Mouse (Mus musculus): ENCODE data around the gene Dcbld1. TPM values are rescaled to one million over a fixed set of nuclear protein-coding genes. Genes with fewer than 3 reads are reported as not detected.
"Not testable (repeated sequence)": the region's sequence is repeated elsewhere in the genome, so short reads cannot be mapped to it uniquely, and the experiment has no call there.

Dcbld1 gene
- polyA plus RNA-seq, 1 experiment = 2.0 TPM

DNA sequence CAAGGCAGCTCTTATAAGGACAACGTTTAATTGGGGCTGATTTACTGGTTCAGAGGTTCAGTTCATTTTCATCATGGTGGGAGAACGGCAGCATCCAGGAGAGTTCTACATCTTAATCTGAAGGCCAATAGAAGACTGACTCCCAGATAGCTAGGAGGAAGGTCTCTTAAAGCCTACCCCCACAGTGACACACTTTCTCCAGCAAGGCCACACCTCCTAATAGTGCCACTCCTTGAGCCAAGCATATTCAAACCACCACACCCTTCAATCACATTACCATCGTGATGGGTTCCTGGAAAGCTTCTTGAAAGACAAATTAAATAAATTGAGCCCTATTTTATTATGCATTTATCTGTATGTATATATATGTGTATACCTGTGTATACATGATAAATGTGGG lies 55.8 kb downstream of the Dcbld1 start:
- TF ChIP-seq POLR2A (IDR thresholded peaks at IDR 0.05; ENCODE audit: control insufficient read depth, low read depth, low read length) = no peak
- TF ChIP-seq CTCF (IDR thresholded peaks at IDR 0.05; ENCODE audit: control insufficient read depth, insufficient read depth, insufficient replicate concordance, low read depth, low read length) = no peak
- Histone ChIP-seq H3K4me3 (ENCODE audit: control insufficient read depth, low read depth, low read length) (no peak overlapping the region), H3K27me3 (ENCODE audit: control insufficient read depth, insufficient read depth, low read length) (no peaks in the 10 kb centered on the region), H3K36me3 (ENCODE audit: control insufficient read depth, insufficient read depth, low read length) (no peaks in the 10 kb centered on the region), H3K4me1 (ENCODE audit: control insufficient read depth, insufficient read depth, low read length) (no peaks in the 10 kb centered on the region), H3K27ac (ENCODE audit: control insufficient read depth, insufficient read depth, low read depth, low read length) (no peak overlapping the region)

- not testable (repeated sequence) for H3K36me3 ChIP-seq (ENCODE audit: control insufficient read depth, insufficient read depth, low read length); H3K27ac ChIP-seq (ENCODE audit: control insufficient read depth, insufficient read depth, low read depth, low read length); H3K27me3 ChIP-seq (ENCODE audit: control insufficient read depth, insufficient read depth, low read length); H3K4me3 ChIP-seq (ENCODE audit: control insufficient read depth, low read depth, low read length); H3K4me1 ChIP-seq (ENCODE audit: control insufficient read depth, insufficient read depth, low read length)
These were observed 59.0 kb downstream of the Dcbld1 start for GRCm38 (mm10) chr10:52292391-52292790.

GRCm38 (mm10) chr10:52293921-52294577 lies 60.6 kb downstream of the Dcbld1 start:
- Histone ChIP-seq H3K4me1 (ENCODE audit: control insufficient read depth, insufficient read depth, low read length) (no peaks in the 10 kb centered on the region), H3K27ac (ENCODE audit: control insufficient read depth, insufficient read depth, low read depth, low read length) (no peak overlapping the region), H3K27me3 (ENCODE audit: control insufficient read depth, insufficient read depth, low read length) (no peaks in the 10 kb centered on the region), H3K36me3 (ENCODE audit: control insufficient read depth, insufficient read depth, low read length) (no peaks in the 10 kb centered on the region), H3K4me3 (ENCODE audit: control insufficient read depth, low read depth, low read length) (no peak overlapping the region)
- TF ChIP-seq CTCF (IDR thresholded peaks at IDR 0.05; ENCODE audit: control insufficient read depth, insufficient read depth, insufficient replicate concordance, low read depth, low read length) (no peak), POLR2A (IDR thresholded peaks at IDR 0.05; ENCODE audit: control insufficient read depth, low read depth, low read length) (no peak)

DNA sequence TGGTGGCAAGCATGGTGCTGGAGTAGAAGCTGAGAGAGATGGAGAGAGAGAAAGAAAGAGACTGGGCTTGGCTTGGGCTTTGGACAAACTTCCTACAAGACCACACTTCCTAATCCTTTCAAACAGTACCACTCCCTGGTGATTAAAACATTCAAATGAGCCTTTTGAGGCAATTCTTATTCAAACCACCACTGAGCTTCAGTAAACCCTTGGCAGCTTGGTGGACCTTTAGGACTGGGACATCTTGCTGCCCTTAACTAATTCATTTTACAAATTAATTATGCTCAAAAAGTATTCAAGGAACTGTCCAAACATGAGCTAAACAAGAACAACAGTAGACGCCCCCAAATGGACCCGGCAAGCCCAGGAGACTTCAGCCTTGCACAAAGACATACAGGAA lies 62.5 kb downstream of the Dcbld1 start:
- no peaks in the 10 kb centered on the region for H3K4me1 ChIP-seq (ENCODE audit: control insufficient read depth, insufficient read depth, low read length)
- H3K27me3 ChIP-seq (ENCODE audit: control insufficient read depth, insufficient read depth, low read length) = no peaks in the 10 kb centered on the region
- H3K4me3 ChIP-seq (ENCODE audit: control insufficient read depth, low read depth, low read length) = no peak overlapping the region
- H3K36me3 ChIP-seq (ENCODE audit: control insufficient read depth, insufficient read depth, low read length) = no peaks in the 10 kb centered on the region
- TF ChIP-seq CTCF (IDR thresholded peaks at IDR 0.05; ENCODE audit: control insufficient read depth, insufficient read depth, insufficient replicate concordance, low read depth, low read length) (no peak), POLR2A (IDR thresholded peaks at IDR 0.05; ENCODE audit: control insufficient read depth, low read depth, low read length) (no peak)
- H3K27ac ChIP-seq (ENCODE audit: control insufficient read depth, insufficient read depth, low read depth, low read length) = no peak overlapping the region

- not testable (repeated sequence) for H3K27me3 ChIP-seq (ENCODE audit: control insufficient read depth, insufficient read depth, low read length); H3K4me1 ChIP-seq (ENCODE audit: control insufficient read depth, insufficient read depth, low read length); H3K4me3 ChIP-seq (ENCODE audit: control insufficient read depth, low read depth, low read length); H3K27ac ChIP-seq (ENCODE audit: control insufficient read depth, insufficient read depth, low read depth, low read length); H3K36me3 ChIP-seq (ENCODE audit: control insufficient read depth, insufficient read depth, low read length)
These were observed 65.1 kb downstream of the Dcbld1 start for GRCm38 (mm10) chr10:52298568-52298967.

DNA sequence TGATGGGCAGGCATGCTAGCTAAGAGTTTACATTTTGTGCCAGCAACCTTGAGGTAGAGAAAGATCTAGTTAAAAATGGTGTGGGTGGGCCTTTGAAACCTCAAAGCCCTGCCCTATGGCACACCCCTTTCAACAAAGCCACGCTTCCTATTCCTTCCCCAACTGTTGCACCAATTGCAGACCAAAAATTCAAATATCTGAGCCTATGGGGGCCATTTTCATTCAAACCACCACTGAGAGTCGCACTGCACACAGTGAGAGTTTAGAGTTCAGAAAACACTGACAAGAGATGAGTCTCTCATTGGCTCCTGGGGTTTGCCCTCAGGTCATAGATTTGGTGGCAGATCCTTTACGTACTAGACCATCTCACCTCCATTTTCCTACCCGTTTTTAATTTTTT lies 68.3 kb downstream of the Dcbld1 start:
- TF ChIP-seq POLR2A (IDR thresholded peaks at IDR 0.05; ENCODE audit: control insufficient read depth, low read depth, low read length) (no peak), CTCF (IDR thresholded peaks at IDR 0.05; ENCODE audit: control insufficient read depth, insufficient read depth, insufficient replicate concordance, low read depth, low read length) (no peak)
- Histone ChIP-seq H3K4me3 (ENCODE audit: control insufficient read depth, low read depth, low read length) (no peak overlapping the region), H3K36me3 (ENCODE audit: control insufficient read depth, insufficient read depth, low read length) (no peaks in the 10 kb centered on the region), H3K27ac (ENCODE audit: control insufficient read depth, insufficient read depth, low read depth, low read length) (no peak overlapping the region), H3K4me1 (ENCODE audit: control insufficient read depth, insufficient read depth, low read length) (no peaks in the 10 kb centered on the region), H3K27me3 (ENCODE audit: control insufficient read depth, insufficient read depth, low read length) (no peaks in the 10 kb centered on the region)

DNA sequence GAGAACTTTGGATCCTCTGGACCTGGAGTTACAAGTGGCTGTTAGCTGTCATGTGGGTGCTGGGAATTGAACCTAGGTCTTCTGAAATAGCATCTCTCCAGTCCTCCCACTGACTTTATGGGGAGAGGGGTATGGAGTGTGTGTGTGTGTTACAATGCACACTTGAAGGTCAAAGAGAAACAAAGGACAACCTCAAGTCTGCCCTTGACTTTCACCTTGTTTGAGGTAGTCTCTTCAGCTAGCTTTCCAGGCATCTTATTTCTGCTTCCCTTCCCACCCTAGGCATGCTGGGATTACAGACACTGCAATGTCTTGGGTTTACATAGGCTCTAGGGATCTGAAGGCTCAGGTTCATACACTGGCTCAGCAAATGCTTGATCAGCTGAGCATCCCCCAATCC lies 68.9 kb downstream of the Dcbld1 start:
- no peaks in the 10 kb centered on the region for H3K27me3 ChIP-seq (ENCODE audit: control insufficient read depth, insufficient read depth, low read length)
- H3K27ac ChIP-seq (ENCODE audit: control insufficient read depth, insufficient read depth, low read depth, low read length) = no peak overlapping the region
- no peak overlapping the region for H3K4me3 ChIP-seq (ENCODE audit: control insufficient read depth, low read depth, low read length)
- no peaks in the 10 kb centered on the region for H3K36me3 ChIP-seq (ENCODE audit: control insufficient read depth, insufficient read depth, low read length)
- no peaks in the 10 kb centered on the region for H3K4me1 ChIP-seq (ENCODE audit: control insufficient read depth, insufficient read depth, low read length)
- TF ChIP-seq POLR2A (IDR thresholded peaks at IDR 0.05; ENCODE audit: control insufficient read depth, low read depth, low read length) (no peak), CTCF (IDR thresholded peaks at IDR 0.05; ENCODE audit: control insufficient read depth, insufficient read depth, insufficient replicate concordance, low read depth, low read length) (no peak)

DNA sequence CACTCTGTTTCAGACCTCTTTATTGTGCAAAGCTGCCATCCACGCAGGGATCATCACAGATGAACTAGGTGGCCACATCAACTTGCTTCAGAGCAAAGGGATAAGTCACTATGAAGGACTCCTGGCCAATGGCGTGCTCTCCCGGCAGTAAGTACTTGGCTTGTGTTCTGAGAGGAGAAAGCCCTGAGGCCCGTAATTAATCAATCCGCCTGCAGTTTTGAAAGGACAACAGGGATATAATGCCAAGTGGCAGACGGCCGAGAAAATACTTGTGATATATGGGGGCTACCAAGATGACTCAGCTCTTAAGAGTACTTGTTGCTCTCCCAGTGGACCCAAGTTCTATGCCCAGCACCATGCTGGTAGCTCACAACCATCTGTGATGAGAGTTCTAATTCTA lies 71.2 kb downstream of the Dcbld1 start:
- TF ChIP-seq CTCF (IDR thresholded peaks at IDR 0.05; ENCODE audit: control insufficient read depth, insufficient read depth, insufficient replicate concordance, low read depth, low read length) (no peak), POLR2A (IDR thresholded peaks at IDR 0.05; ENCODE audit: control insufficient read depth, low read depth, low read length) (no peak)
- H3K27ac ChIP-seq (ENCODE audit: control insufficient read depth, insufficient read depth, low read depth, low read length) = no peak overlapping the region
- no peaks in the 10 kb centered on the region for H3K4me1 ChIP-seq (ENCODE audit: control insufficient read depth, insufficient read depth, low read length)
- H3K4me3 ChIP-seq (ENCODE audit: control insufficient read depth, low read depth, low read length) = no peak overlapping the region
- no peaks in the 10 kb centered on the region for H3K36me3 ChIP-seq (ENCODE audit: control insufficient read depth, insufficient read depth, low read length)
- H3K27me3 ChIP-seq (ENCODE audit: control insufficient read depth, insufficient read depth, low read length) = no peaks in the 10 kb centered on the region
